Mouse (Mus musculus): ENCODE measurements around the gene Pphln1.

- TF ChIP-seq CTCF (IDR thresholded peaks at IDR 0.05; ENCODE audit: extremely low read depth, insufficient read length, insufficient replicate concordance, low read depth, low read length) (no peak), POLR2A (IDR thresholded peaks at IDR 0.05; ENCODE audit: low read depth, low read length) (no peak)
Measured at GRCm38 (mm10) chr15:93375696-93376095, 22.5 kb upstream of the Pphln1 start.

All from small intestine, adult 2 months (tissue).